In genomic region chr16:57417017-57417416, GRCm38 (mm10) we compare ENCODE assay signal across 13 mouse cellular contexts.
"Had no signal": no experiment of that assay in that cellular context is flagged by ENCODE, and none has a peak within 500 bp of the region (broad histone marks: within the 10 kb centered on the region; RNA-seq: fewer than 3 reads in every experiment).

No protein-coding gene starts in this region.

- ATAC-seq: liver, postnatal 0 days; midbrain, embryonic 15.5 days had no signal

- H3K27me3 ChIP-seq: kidney, embryonic 15.5 days; liver, embryonic 13.5 days; midbrain, embryonic 15.5 days; neural tube, embryonic 12.5 days had no signal

- H3K27ac ChIP-seq: kidney, embryonic 15.5 days; liver, embryonic 13.5 days; macrophage; midbrain, embryonic 15.5 days; neural tube, embryonic 12.5 days; stomach, postnatal 0 days had no signal

- H3K9ac ChIP-seq: kidney, embryonic 15.5 days; liver, embryonic 13.5 days; liver, postnatal 0 days; midbrain, embryonic 15.5 days; neural tube, embryonic 12.5 days had no signal

- H3K4me2 ChIP-seq: kidney, embryonic 15.5 days; liver, embryonic 13.5 days; midbrain, embryonic 11.5 days; midbrain, embryonic 15.5 days; neural tube, embryonic 12.5 days had no signal

- DNase-seq: kidney, postnatal 14 days; liver; liver, embryonic 13.5 days; liver, postnatal 0 days; thymus, adult 2 months; thymus, postnatal 25 days had no signal

- H3K36me3 ChIP-seq: kidney, embryonic 15.5 days; liver, embryonic 13.5 days; midbrain, embryonic 15.5 days; neural tube, embryonic 12.5 days had no signal

- H3K9me3 ChIP-seq: kidney, embryonic 15.5 days; liver, embryonic 13.5 days; neural tube, embryonic 12.5 days had no signal

- H3K4me3 ChIP-seq: kidney, embryonic 15.5 days; liver, embryonic 13.5 days; megakaryocyte, embryonic 14.5 days; midbrain, embryonic 15.5 days; neural tube, embryonic 12.5 days had no signal

- H3K4me1 ChIP-seq: liver, embryonic 13.5 days; midbrain, embryonic 15.5 days had no signal
